Mouse (Mus musculus): ENCODE results near the gene Tet3.

GRCm38 (mm10) chr6:83397728-83398127, 61.2 kb downstream of the Tet3 start:
- TF ChIP-seq CTCF (IDR thresholded peaks at IDR 0.05; ENCODE audit: borderline replicate concordance, control insufficient read depth, extremely low read depth, insufficient read depth, low read length, poor library complexity) (no peak), POLR2A (IDR thresholded peaks at IDR 0.05; ENCODE audit: control insufficient read depth, extremely low read depth, insufficient read depth, low read length, poor library complexity) (no peak)

Data from thymus, adult 2 months (tissue).